Mouse (Mus musculus): Measurements from ENCODE around the gene Diaph3.
A peak's percentile ranks its signal among the peaks of the same experiment; 100 is the strongest.
"Not testable (repeated sequence)": the region's sequence is repeated elsewhere in the genome, so short reads cannot be mapped to it uniquely, and the experiment has no call there.

Gene Diaph3

DNA sequence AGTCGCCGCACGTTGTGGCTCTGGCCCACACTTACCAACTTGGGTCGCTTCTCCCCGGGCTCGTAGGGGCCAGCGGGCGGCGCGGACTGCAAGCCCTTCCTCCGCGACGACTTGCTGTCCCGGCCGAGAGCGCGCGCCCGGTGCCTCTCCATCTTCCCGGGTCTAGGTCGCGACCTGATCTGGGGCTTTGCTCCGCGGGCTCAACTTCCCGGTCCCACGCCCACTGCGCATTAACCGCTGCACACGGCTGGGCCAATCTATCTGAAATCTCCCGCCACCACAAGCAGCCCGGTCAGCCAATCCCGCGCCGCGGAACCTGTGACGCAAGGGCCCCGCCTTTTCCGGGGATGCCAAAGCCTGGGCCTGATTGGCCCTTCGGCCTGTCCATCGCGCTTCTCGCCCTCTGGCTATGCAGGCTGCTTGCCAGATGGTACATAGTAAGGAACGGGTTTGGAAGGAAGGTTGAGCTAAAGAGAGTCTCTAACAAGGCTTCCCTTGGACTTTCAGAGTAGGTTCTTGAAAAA, at the start of gene Diaph3:
Diaph3 (minus strand) TSS at position 273 of the 524 bp plus-strand sequence.
- DNase-seq (ENCODE audit: low spot score in 2 of 2) = peak; percentile 90 to 92

DNA sequence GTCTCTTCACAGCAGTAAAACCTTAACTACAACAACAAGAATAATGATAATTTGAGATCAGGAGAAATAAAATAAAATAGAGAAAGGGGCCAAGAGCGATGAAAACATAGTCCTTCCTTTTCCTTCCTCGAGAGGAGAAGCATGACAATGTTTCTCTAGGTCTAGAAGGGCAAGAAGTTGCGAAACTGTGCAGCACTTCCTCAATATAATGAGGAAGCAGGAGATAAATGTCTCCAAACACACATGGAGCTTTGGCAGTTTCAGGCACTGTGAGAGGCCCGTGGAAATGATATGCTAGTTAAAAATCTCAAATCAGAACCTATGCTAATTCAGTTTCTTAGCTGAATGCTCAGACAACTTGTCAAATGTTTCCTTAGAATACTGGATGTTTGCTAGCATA, 49.6 kb upstream of the Diaph3 start:
- DNase-seq (ENCODE audit: low spot score in 2 of 2) = no peak

DNA sequence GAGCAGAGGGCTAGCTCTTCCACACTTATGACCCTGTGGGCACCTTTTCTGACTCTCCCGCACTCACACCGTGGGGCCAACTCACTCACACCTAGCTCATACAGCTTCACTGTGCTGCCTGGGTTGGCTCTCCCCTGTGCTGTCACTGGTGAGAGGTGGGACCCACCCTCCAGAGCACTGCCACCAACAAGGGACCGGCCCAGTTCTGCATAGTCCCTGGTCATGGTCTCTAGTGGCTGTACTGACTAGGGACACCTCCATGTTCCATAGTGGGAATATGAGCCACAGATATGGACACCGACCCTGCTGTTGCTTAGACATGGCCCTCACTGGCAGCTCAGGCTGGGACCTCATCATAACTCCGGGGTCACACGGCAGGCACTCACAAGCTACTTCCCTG, 30.5 kb upstream of the Diaph3 start:
- DNase-seq (ENCODE audit: low spot score in 2 of 2) = no peak

DNA sequence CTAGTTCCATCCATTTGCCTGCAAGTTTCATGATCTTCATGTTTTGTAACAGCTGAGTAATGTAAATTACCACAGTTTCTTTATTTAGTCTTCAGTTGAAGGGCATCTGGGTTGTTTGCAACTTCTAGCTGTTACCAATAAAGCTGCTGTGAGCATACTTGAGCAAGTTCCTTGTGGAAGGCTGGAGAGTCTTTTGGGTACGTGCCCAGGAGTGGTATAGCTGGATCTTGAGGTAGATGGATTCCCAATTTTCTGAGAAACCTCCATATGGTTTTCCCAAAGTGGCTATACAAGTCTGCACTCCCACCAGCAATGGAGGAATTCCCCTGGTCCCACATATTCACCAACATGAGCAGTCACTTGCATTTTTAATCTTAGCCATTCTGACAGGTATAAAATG, 28.1 kb upstream of the Diaph3 start:
- no peak for DNase-seq (ENCODE audit: low spot score in 2 of 2)

DNA sequence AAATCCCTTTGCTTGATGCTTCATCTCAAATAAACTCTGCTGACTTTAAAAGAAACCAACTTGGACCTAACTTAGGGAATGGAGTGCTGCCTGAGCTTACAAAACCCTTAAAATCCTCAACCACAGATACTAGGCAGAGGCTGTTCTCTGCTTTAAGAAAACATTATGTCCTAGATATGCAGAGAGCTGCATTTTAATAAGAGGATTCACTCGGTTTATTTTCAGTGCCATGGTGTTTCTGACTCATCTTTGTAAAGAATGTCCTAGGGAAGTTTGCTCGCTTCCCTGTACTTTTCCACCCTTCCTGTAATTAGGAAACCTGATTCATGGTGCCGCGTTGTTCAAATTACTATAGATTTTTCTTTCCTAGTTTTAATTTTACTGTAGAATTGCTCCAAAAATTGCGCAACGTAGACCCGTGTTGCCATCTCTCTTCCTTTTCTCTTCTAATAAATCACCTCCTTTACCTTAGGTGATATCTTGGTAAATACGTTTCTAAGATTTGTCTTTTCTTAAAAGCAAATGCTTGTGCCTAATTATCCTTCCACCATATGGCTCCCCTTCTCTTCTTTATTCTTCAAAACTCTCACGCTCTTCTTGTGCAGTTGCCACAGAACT, 14.7 kb upstream of the Diaph3 start:
- peak in 1 of 2 experiments; percentile 45 for DNase-seq (ENCODE audit: low spot score in 2 of 2)

DNA sequence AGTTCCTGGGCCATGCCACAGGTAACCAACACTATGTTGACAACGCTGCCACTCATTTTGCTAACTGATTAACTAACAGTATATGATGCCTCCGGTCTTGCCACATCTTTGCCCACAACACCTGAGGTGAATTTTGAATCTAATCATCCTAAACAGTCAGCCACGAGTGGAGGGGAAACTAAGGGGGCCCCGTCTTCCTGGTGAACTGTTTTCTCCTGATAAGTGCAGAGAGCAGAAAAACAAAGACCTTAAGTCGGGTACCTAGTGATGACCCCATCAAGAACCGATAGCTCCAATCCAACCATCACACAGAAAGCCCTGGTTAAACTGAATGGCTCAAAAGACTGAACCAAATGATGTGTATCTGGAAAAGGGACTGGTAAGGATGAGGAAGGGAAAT, 8.6 kb upstream of the Diaph3 start:
- no peak for DNase-seq (ENCODE audit: low spot score in 2 of 2)

DNA sequence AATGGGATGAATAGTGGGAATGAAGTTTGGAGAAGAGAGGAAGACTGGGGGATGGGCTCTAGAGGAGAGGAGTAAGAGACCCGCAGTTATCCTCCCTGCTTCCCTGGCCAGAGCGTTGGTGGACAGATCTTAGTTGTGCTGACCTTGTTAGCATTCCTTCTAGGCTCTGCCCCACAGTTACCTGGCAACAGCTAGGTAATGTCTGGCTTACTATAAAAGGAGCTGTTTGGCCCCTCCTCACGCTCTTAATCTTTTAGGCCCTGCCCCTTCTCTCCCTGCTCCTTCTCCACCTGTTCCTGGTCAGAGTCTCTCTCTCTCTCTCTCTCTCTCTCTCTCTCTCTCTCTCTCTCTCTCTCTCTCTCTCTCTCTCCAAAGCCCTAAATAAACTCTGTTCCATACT, 5.7 kb upstream of the Diaph3 start:
- no peak for DNase-seq (ENCODE audit: low spot score in 2 of 2)

DNA sequence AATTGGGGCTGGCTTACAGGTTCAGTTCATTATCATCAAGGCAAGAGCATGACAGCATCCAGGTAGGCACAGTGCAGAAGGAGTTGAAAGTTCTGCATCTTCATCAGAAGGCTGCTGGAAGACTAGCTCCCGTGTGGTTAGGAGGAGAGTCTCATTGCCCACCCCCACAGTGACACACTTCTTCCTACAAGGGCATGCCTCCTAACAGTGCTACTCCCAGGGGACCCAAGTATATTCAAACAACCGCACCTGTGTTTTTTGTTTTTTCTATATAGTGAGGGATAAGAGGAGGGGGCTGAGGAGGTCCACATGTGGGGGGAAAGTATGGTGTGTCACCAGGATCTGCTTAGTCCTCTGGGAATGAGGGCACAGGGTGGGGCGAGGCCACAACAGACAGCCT, 4.3 kb upstream of the Diaph3 start:
- DNase-seq (ENCODE audit: low spot score in 2 of 2) = no peak

DNA sequence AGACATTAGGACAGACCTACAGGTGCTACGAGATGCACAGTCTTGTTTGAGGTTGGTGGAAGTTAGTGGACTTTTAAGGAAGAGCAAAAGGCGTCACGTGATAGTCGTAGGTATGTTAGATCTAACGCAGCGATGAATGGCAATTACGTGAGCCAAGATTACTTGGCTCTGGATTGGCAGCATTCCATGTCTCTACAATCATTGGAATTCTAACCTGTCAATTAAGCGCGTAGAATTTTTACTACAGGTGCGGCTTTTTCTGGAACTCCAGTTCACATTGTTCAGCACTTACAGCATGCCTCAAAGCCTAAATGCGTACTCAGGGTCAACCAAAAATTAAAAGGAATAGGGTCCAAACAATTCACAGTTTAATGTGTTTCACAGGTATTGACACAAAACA, 742 bp upstream of the Diaph3 start:
- no peak for DNase-seq (ENCODE audit: low spot score in 2 of 2)

DNA sequence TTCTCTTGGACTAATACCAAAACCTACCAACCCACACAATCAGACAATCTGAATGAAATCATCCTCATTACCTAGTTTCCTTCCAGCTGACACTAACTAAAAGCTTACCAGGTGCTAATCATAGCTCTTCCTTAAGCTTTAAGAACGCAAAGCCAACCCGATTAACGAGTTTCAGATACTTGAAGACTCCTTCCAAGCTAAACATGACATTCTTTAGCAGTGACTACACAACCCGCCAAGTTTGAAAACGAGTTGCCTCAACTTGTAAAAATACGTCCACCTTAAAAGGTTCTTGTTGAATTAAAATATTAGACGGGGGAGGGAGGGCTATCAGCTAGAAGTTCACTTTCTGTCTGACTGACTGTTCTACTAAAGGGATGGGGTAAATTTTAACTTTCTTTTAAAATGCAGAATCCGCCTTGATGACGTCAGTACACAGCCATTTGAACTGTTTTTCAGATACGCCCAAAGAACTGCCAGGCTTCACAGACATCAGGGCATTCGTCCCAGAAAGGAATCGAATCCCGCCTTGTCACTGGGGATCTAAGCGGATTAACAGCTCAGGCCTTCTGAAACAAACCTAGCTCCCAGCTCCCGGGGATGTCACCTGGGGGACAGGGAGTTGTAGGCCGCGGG, 590 bp downstream of the Diaph3 start:
- DNase-seq (ENCODE audit: low spot score in 2 of 2) = no peak

DNA sequence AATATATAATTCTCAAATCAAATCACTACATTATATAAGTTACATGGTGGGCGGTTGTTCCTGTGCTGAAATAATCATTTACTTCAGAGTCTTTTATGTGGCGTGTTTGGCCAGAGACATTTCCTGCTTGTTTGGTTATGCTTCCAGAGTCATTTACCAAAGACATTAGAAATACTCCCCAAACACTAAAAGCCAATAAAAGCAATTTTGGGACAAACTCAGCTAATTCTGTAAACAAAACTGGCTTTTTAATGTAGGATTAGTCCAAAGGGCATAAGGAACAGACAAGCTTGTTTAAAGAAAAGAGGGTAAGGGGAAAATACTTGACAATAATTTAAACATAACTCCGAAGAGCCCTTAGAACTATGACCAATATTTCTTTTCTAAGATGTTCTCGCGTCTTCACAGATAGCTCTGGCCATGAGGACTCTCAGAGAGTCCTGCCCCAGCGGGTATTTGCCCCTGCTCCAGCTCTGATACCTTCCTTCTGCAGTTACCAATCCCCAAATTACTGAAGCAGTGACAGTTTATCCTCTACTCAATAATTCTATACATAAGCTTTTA, 14.9 kb downstream of the Diaph3 start:
- DNase-seq (ENCODE audit: low spot score in 2 of 2) = no peak

DNA sequence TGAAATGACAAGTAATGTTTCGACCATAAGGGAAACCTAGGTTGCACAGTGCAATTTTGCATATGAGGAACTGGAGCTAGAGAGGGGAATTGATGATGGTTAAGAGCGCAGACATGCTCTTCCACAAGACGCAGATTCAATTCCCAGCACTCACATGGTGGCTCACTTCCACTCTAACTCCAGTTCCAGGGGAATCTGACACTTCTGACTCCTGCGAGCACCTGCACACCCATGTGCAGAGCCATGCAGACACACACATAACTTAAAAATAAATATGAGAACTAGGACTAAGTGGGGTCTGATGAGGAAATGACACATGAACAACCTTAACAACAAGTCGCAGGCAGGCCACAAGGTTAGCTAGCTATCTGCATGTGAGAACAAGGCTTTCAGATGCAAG, 15.5 kb downstream of the Diaph3 start:
- no peak for DNase-seq (ENCODE audit: low spot score in 2 of 2)

DNA sequence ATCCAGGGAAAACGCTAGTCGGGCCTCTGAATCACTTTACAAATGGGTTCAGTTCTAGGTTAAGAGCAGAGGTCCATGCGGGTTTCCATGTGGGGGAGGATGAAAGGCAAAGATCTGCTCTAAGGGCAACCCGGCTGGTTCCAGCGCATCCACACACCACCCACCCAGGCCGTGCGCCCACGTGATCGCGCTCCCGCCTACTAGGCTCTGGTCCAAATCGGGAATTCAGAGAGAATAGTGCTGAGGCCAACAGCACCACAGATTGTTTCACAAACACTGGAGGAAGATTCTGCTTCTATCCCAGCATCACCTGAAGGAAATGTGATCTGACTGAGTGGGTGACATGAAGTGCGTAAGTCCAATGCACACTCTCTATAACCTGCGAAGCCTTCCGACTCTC, 17.9 kb downstream of the Diaph3 start:
- DNase-seq (ENCODE audit: low spot score in 2 of 2) = no peak

DNA sequence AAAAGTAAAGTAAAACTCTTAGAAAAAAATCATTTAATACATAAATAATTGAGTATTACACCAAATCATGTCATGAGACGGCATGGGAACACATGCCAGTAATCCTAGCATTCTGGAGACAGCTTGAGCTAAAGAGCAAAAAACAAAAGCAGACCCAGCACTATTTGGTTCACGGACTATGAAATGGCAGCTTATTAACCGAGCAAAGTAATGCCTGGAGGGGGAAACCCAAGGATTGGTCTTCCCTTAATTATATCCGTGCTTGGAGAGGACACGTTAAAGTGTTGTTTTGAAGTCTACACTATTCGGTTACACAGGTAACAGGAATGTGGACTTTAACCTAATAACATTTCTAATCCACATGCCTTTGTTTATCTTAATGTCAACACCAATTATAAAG, 19.2 kb downstream of the Diaph3 start:
- no peak for DNase-seq (ENCODE audit: low spot score in 2 of 2)

DNA sequence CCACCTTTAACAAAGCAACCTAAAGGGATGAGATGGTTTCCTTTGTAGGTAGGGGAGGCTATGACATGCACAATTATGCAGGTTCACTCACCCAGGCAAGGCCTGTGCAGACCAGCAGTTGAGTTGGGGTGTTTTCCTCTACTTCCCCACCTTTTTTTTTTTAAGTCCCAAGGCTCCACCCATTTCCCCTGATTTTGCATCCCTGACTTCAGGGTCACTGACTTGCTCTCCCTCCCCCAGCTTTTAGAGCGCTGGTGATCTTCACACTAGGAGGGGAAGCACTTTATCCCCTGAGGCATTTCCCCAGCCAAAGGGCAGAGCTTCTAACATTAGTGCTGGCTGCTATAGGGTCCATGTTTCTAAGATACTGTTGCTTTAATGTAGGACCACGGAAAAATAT, 30.4 kb downstream of the Diaph3 start:
- no peak for DNase-seq (ENCODE audit: low spot score in 2 of 2)

DNA sequence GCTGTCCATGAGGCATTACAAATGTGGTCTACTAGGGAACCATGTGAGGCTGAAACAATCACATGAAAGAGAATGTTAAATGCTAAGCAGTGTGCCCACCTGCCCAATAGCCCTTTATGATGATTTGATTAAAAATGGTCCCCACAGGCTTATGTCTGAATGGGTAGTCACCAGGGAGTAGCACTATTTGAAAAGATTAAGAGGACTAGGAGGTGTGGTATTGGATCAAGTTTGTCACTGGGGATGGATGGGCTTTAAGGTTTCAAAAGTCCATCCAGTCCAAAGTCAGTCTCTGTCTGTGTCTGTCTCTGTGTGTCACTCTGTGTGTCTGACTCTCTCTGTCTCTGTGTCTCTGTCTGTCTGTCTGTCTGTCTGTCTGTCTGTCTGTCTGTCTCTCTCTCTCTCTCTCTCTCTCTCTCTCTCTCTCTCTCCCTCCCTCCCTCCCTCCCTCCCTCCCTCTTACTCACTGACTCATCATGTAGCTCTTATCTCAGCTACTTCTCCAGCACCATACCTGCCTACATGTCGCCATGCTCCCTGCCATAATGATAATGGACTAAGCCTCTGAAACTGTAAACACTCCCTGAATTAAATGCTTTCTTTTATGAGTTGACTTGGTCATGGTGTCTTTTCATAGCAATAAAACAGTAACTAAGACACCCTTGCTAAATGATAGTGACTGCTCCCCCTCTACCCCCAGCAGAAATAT, 41.5 kb downstream of the Diaph3 start:
- DNase-seq (ENCODE audit: low spot score in 2 of 2) = no peak

DNA sequence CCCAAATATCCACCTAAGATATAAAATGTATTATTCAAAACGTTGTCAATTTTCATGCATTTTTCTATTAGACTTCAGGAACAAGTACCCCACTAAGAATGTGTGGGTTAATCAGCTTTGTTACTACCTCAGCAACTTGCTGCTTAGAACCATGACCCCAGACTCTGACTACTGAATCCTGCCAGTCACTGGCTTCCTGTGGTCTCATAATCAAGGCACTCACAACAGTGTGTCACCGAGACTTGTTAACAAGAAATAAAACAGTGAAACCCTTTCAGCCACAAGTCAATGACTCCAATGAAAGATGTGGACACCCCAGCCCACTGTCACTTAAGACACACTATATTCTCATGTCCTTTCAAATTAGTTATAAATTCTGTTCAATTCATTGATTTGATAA, 42.9 kb downstream of the Diaph3 start:
- DNase-seq (ENCODE audit: low spot score in 2 of 2) = no peak

DNA sequence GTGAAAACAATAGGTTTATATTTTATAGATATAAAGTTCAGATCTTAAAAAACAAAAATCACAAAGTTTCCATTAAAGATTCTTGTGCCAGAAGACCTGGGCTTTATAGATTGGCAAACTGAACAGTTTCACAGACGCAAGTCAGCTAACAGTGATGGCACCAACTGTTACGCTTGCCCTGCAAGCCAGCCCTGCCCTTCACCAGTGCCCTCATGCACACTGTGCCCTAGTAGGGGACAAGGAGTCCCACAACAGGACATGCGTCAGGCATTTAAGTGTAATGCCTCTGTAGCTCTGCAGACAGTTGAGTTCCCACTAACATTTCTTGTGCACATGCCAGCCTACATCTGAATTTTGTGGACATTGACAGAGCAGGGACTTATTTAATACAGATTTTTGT, 49.5 kb downstream of the Diaph3 start:
- no peak for DNase-seq (ENCODE audit: low spot score in 2 of 2)

DNA sequence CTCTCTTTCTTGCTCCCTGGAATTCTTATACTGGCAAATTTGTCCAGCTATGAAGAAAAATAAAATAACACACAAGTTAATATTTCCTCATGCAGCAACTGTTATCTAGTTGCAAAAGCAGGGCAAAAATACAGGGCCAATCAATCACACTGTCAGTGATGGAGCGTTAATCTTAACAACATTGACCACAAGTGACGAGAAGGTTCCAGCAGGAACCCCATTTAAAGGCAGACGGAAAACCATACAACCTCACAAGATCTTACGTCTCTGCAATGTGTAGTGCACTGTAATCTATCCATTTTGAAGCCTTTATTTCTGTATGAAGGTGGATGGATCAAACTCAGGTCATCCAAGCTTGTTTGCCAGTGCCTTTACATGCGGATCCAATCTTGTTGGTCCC, 49.9 kb downstream of the Diaph3 start:
- no peak for DNase-seq (ENCODE audit: low spot score in 2 of 2)

DNA sequence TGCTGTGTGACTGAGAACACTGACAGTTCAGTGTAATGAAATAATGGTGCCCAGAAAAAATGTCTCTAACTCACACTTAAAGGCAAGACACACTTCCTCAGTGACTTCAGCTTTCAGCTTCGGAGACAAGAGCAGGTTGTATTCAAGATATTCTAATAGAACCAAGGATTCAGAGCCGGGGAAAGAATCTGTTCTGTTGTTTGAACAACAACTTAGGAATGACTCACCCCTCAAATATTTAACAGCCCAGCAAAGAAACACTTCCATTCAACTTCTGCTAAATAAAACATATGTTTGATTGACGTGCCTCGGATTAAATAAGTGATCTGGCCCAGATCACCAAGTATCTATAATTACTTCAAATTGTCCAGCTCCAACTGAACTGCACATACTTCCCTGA, 52.1 kb downstream of the Diaph3 start:
- no peak for DNase-seq (ENCODE audit: low spot score in 2 of 2)

DNA sequence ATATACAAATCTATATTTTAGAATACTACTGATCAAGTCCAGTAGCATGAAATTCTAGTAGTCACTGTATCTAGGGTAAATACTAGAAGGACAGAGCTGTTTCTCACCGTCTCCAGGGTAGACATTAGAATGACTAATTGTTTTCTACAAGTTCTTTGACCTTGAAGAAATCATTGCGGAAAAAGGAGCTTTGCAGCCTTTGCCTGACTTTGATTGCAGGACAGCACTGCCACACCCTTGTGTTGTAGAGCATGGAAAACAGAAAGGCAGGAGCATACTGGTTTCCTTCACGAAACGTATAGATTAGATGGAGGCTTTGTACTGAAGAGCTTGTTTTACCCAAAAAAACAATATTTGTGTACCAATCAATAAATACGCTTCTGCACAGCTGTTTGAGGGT, 52.6 kb downstream of the Diaph3 start:
- no peak for DNase-seq (ENCODE audit: low spot score in 2 of 2)

DNA sequence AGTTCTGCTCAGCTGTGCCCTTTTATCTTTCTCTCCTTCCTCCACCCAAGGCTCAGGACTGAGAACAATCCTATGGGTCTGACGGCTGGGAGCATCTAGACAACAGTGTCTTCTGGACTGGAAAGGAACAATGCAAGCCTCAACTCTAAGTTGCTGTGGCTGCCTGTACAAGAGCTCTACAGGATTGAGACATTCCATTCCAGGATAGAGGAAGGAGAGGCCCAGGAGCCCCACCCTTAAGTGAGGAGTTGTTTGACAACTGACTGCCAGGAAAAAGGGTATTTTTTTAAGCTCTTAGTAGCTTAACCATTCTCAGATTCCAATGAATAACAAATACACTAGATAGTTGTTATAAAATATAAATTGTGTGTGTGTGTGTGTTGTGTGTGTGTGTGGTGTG, 53.0 kb downstream of the Diaph3 start:
- DNase-seq (ENCODE audit: low spot score in 2 of 2) = no peak

DNA sequence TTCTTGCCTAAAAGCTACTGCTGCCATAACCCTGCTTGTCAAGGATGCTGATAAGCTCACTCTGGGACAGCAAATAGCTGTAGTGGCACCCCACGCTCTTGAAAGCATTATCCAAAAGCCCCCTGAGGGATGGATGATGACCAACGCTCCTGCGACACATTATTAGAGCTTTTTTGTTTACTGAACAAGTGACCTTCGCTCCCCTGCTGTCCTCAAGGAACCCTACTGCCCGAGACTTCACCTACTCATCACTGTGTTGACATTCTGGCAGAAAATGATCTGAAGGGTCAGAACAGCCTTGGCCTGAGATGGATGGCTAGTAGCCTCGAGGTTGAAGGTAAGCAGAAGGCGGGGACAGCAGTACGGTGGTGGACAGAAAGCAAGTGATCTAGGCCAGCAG, 56.1 kb downstream of the Diaph3 start:
- DNase-seq (ENCODE audit: low spot score in 2 of 2) = not testable (repeated sequence)
